ENCODE assay signal across 11 mouse cellular contexts in genomic region chr1:164493042-164493705, GRCm38 (mm10). TPM values are rescaled to one million over a fixed set of nuclear protein-coding genes. Genes with fewer than 3 reads are reported as not detected.
DNase-seq lines count a peak whose midpoint lies in the region; ATAC-seq lines count a peak whose summit lies in the region.
"Had no signal": no experiment of that assay in that cellular context is flagged by ENCODE, and none has a peak within 500 bp of the region (broad histone marks: within the 10 kb centered on the region; RNA-seq: fewer than 3 reads in every experiment).

No protein-coding gene starts in this region.

- no peak for ATAC-seq in megakaryocyte progenitor cell, adult 5-6 weeks (replicated peaks; ENCODE audit: poor library complexity)
- ATAC-seq: liver, embryonic 12.5 days had no signal

- peak; percentile 48 for DNase-seq in adrenal gland, adult 2 months
- no peak for DNase-seq in adrenal gland, adult (ENCODE audit: inconsistent age in 2 of 2, low spot score in 1 of 2)
- peak; percentile 42 for DNase-seq in lung, postnatal 36 days
- no peak for DNase-seq in lung, postnatal 4 days
- peak; percentile 72 for DNase-seq in cerebellum, adult 9-11 months
- peak; percentile 28 to 63 for DNase-seq in heart, postnatal 14 days
- no peak for DNase-seq in spleen, adult 12 weeks (ENCODE audit: low spot score)
- DNase-seq: kidney, postnatal 25 days; spleen, adult 18-20 months had no signal

- intact Hi-C loops in heart, postnatal 14 days (cut with DNase I), result no loop called here

RNA-seq across cellular contexts. Expression of gene Atp1b1, which starts 35.0 kb away (rescaled TPM):
- total RNA-seq in adrenal gland, adult 2 months (2021), result 10 to 100 TPM; 64.2 to 90.6 TPM
- 17.0 and 19.2 TPM in 2 replicates for polyA plus RNA-seq in adrenal gland, adult 2 months (2012; rRNA removed)
- total RNA-seq in heart, postnatal 14 days (2021), result 100 to 1,000 TPM; 452 to 466 TPM
- total RNA-seq in megakaryocyte progenitor cell, adult 5-6 weeks (2015), result 10.5 and 11.8 TPM in 2 replicates
- total RNA-seq in megakaryocyte progenitor cell, adult 5-6 weeks (2017), result 7.9 and 15.2 TPM in 2 replicates

Comparison
In these comparisons a context has a peak if more than half of its experiments do, and no peak if none do; other contexts are left out.
1. DNase-seq: peak in adrenal gland, adult 2 months (single experiment), lung, postnatal 36 days (single experiment), cerebellum, adult 9-11 months (single experiment) and heart, postnatal 14 days (2 of 2); none in adrenal gland, adult (0 of 2), lung, postnatal 4 days (0 of 2) and spleen, adult 12 weeks (single experiment).
2. RNA of gene Atp1b1, which starts 35.0 kb away (total RNA-seq): 452 to 466 TPM in heart, postnatal 14 days; 64.2 to 90.6 TPM in adrenal gland, adult 2 months and 7.9 to 15.2 TPM in megakaryocyte progenitor cell, adult 5-6 weeks; every median in the first group is over 4 times any median in the second.